In the genomic region with DNA sequence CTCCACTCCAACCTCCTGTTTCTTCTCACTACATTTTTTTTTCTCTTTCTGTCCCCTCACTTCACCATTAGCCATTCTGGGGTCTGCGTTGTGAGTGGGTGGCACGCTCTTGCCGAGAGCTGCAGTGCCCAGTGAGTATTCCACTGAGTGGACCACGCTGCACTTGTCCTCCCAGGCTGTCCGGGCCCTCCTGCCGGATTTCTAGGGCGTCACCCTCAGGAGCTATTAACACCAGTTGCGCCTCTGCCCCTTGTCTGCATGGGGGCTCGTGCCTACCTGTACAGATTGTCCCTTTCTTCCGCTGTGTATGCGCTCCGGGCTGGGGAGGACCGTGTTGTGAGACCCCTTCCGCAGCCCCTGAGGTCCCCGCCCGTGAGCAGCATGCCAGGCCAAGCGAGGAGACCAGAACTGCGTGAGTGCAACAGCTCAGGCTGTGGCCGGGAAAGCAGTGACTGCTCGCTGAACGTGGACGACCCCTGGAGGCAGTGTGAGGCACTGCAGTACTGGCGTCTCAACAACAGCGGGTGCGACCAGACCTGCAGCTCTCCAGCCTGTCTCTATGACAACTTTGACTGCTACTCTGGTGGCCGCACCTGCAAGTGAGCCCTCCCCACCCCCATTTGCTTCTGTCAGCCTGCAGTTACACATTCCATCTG, we compare ENCODE assay signal across 8 mouse cellular contexts. TPM values are rescaled to one million over a fixed set of nuclear protein-coding genes. Genes with fewer than 3 reads are reported as not detected.
DNase-seq lines count a peak whose midpoint lies in the region; ATAC-seq and TF ChIP-seq lines count a peak whose summit lies in the region.

No protein-coding gene starts in this region.

- intact Hi-C loops in left cerebral cortex, adult 2 months (cut with DNase I): loop anchor here (1.0 kb wide), 1 partner anchor 47 kb away; no protein-coding TSS in a partner anchor

- peak; percentile 99 for ATAC-seq in megakaryocyte, adult 5-6 weeks (ENCODE audit: poor library complexity, severe bottlenecking)

- DNase-seq in WW6 (ENCODE audit: low read depth, low spot score): peak; percentile 68
- DNase-seq in cerebellum, postnatal 4 days (ENCODE audit: low spot score in 2 of 2): peak; percentile 70 to 82
- DNase-seq in gastrocnemius, postnatal 10 days: peak; percentile 84
- DNase-seq in hindlimb bud, embryonic 11.5 days (ENCODE audit: extremely low spot score, low read depth, low spot score): peak; percentile 61
- peak; percentile 80 to 88 for DNase-seq in left cerebral cortex, adult 2 months (ENCODE audit: extremely low spot score in 1 of 2, low spot score in 2 of 2)
- DNase-seq in right cerebral cortex, postnatal 14 days: peak; percentile 83
- DNase-seq in urinary bladder, postnatal 25 days (ENCODE audit: low spot score): peak; percentile 83

- H3K4me3 ChIP-seq in left cerebral cortex, adult 2 months: 0 out of 2 replicates have a peak overlapping the region, but pooled peaks have one; percentile 25

- peak; percentile 93 for TF ChIP-seq CTCF in left cerebral cortex, adult 2 months (IDR thresholded peaks at IDR 0.05)

- H3K27ac ChIP-seq in left cerebral cortex, adult 2 months: no peak overlapping the region

RNA-seq across cellular contexts. Expression of a gene that starts 22.8 kb away (rescaled TPM):
- total RNA-seq in gastrocnemius, postnatal 10 days (2021): 1 to 10 TPM; 7.1 to 8.6 TPM
- total RNA-seq in left cerebral cortex, adult 2 months (2021): 100 to 1,000 TPM; 114 to 118 TPM
- 21.7 and 23.0 TPM in 2 replicates for total RNA-seq in megakaryocyte, adult 5-6 weeks (2015)
- total RNA-seq in megakaryocyte, adult 5-6 weeks (2017): 16.5 and 19.6 TPM in 2 replicates

RNA-seq across cellular contexts. Expression of a gene that starts 29.7 kb away (rescaled TPM):
- not detected for total RNA-seq in gastrocnemius, postnatal 10 days (2021)
- not detected for total RNA-seq in left cerebral cortex, adult 2 months (2021)
- not detected in 2 replicates for total RNA-seq in megakaryocyte, adult 5-6 weeks (2015)
- total RNA-seq in megakaryocyte, adult 5-6 weeks (2017): not detected in 2 replicates

Comparison
In these comparisons a context has a peak if more than half of its experiments do, and no peak if none do; other contexts are left out.
1. RNA of a gene that starts 22.8 kb away (total RNA-seq): 114 to 118 TPM in left cerebral cortex, adult 2 months; 16.5 to 23.0 TPM in megakaryocyte, adult 5-6 weeks and 7.1 to 8.6 TPM in gastrocnemius, postnatal 10 days; every median in the first group is over 4 times any median in the second.
2. Peak in every context shown above with its lines, with median percentiles within 50 percentile points of each other: DNase-seq.